Mouse (Mus musculus) small intestine, adult 2 months (tissue): ENCODE measurements around the gene Nup62. TPM values are rescaled to one million over a fixed set of nuclear protein-coding genes. Genes with fewer than 3 reads are reported as not detected.

Experiments
- H3K27ac ChIP-seq: fragments of 200-500 bp; 2 replicates; pipeline ENCODE4 v1.5.1; 2012; ENCODE audit warnings: low read depth, low read length, control low read depth, inconsistent platforms; ENCODE audit not compliant: insufficient read depth
- H3K27me3 ChIP-seq: fragments of 200-500 bp; 2 replicates; pipeline ENCODE4 v1.6.1; 2012; ENCODE audit warnings: mild to moderate bottlenecking, moderate library complexity, low read length, inconsistent platforms; ENCODE audit not compliant: control insufficient read depth, insufficient read depth
- H3K36me3 ChIP-seq: fragments of 200-500 bp; 2 replicates; pipeline ENCODE4 v1.6.1; 2012; ENCODE audit warnings: mild to moderate bottlenecking, low read length, control low read depth, inconsistent platforms; ENCODE audit not compliant: control insufficient read depth, insufficient read depth
- H3K4me1 ChIP-seq: fragments of 200-500 bp; 2 replicates; pipeline ENCODE4 v1.6.1; 2012; ENCODE audit warnings: low read length, inconsistent platforms, mixed read lengths; ENCODE audit not compliant: control insufficient read depth, insufficient read depth, insufficient read length
- H3K4me3 ChIP-seq: fragments of 200-500 bp; 2 replicates; pipeline ENCODE4 v1.5.1; 2012; ENCODE audit warnings: low read depth, mild to moderate bottlenecking, control low read depth, inconsistent platforms, low read length, moderate library complexity
- CTCF ChIP-seq: fragments of 200-500 bp; IDR thresholded peaks from 2 replicates; pipeline ENCODE4 v1.5.1; 2012; ENCODE audit warnings: low read depth, mild to moderate bottlenecking, control low read depth, inconsistent platforms, low read length, moderate library complexity, mixed read lengths; ENCODE audit not compliant: insufficient replicate concordance, insufficient read length; ENCODE audit errors: extremely low read depth
- POLR2A ChIP-seq: fragments of 200-500 bp; IDR thresholded peaks from 2 replicates; pipeline ENCODE4 v1.6.1; 2012; ENCODE audit warnings: low read depth, mild to moderate bottlenecking, control low read depth, inconsistent platforms, low read length, moderate library complexity
- WGBS: fragments of 180-500 bp; shearing (Covaris S2); methylation state at CpG from one replicate; pipeline ENCODE4 v1.1.7; 2018; 5-methylcytosine and 5-hydroxymethylcytosine counted together
- polyA plus RNA-seq: library from polyadenylated mRNA; depleted of rRNA; stranded (reverse); fragments of >200 nt; gene quantifications from 2 replicates; pipeline ENCODE4 v1.2.3, GENCODE M21; 2012

Gene Nup62
- polyA plus RNA-seq, 1 experiment: 53.3 TPM

DNA sequence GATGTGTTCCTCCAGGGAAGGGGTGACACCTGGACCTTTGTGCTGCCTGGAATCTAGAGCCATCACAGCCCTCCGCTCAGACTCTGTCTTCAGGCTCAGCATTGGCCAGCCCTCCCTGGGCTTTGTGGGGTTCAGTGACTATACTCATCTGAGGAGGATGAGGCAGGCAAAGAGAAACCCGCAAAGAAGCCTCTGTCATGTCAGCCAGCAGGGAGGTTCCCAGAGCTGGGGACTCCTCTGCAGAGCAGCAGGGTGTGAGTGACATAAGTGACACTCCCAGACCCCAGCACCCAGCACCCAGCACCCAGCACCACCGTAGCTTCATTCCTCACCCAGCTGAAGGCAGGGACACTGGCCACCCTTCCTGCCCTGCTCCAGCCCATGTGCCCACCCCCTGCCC is 26.4 kb upstream of the Nup62 start:
- TF ChIP-seq POLR2A (no peak), CTCF (no peak)
- no peaks in the 10 kb centered on the region for H3K27me3 ChIP-seq
- no peak overlapping the region for H3K27ac ChIP-seq
- H3K4me3 ChIP-seq: no peak overlapping the region
- WGBS: 67% methylated on average over 3 of the region's 3 CpGs
- no peaks in the 10 kb centered on the region for H3K36me3 ChIP-seq
- H3K4me1 ChIP-seq: no peaks in the 10 kb centered on the region

GRCm38 (mm10) chr7:44790066-44790465 is 25.8 kb upstream of the Nup62 start:
- Histone ChIP-seq H3K4me3 (no peak overlapping the region), H3K27me3 (no peaks in the 10 kb centered on the region), H3K36me3 (no peaks in the 10 kb centered on the region), H3K27ac (no peak overlapping the region), H3K4me1 (no peaks in the 10 kb centered on the region)
- 67% methylated on average over 4 of the region's 4 CpGs for WGBS
- no peak for TF ChIP-seq POLR2A
- no peak for TF ChIP-seq CTCF

- no peaks in the 10 kb centered on the region for H3K27me3 ChIP-seq
- TF ChIP-seq POLR2A (no peak), CTCF (no peak)
- H3K27ac ChIP-seq: no peak overlapping the region
- no peak overlapping the region for H3K4me3 ChIP-seq
- H3K4me1 ChIP-seq: no peaks in the 10 kb centered on the region
- 83% methylated on average over 6 of the region's 6 CpGs for WGBS
- no peaks in the 10 kb centered on the region for H3K36me3 ChIP-seq
Measured at GRCm38 (mm10) chr7:44792781-44793180, 23.1 kb upstream of the Nup62 start.

DNA sequence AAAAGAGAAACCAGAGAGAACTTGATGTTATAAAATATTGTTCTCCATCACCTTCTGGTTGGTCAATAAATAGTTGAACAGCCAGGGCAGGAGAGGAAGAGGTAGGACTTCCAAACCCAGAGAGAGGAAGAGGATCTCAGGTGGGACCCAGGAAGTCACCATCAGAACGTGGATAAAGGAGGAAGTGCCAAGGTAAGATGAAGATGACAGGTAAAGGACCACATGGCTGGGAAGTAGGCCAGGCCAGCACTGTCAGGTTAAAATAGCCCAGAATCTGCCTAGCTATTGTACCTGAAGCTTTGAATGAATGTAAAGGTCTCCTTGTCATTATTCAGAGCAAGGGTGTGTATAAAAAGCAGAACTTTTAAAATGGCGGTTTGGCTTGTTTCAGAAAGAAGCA is 7.0 kb upstream of the Nup62 start:
- WGBS: 75% methylated on average over 2 of the region's 2 CpGs
- no peaks in the 10 kb centered on the region for H3K27me3 ChIP-seq
- H3K36me3 ChIP-seq: no peaks in the 10 kb centered on the region
- no peak overlapping the region for H3K27ac ChIP-seq
- H3K4me1 ChIP-seq: no peaks in the 10 kb centered on the region
- no peak overlapping the region for H3K4me3 ChIP-seq
- TF ChIP-seq POLR2A (no peak), CTCF (no peak)

DNA sequence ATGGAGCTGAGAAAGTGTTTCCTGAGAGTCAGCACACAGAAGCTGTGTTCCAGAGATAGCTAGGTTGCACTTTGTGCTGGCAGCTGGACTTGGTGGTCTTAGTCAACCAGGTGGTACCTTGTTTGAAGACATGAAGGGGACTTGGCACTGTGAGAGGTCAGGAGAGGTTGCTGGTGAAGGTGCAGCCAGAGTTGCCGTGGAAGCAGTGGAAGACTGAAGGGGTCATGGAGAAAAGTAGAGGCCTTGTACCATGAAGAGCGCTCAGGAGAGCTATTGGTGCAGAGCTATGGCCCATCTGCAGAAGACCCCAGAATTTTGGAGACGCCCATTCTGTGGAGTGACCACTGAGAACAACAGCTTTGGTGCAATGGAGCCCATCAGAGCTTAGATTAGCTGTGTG is 6.4 kb upstream of the Nup62 start:
- Histone ChIP-seq H3K4me3 (no peak overlapping the region), H3K4me1 (no peaks in the 10 kb centered on the region), H3K27me3 (no peaks in the 10 kb centered on the region), H3K36me3 (no peaks in the 10 kb centered on the region), H3K27ac (no peak overlapping the region)
- 90% methylated on average over 3 of the region's 3 CpGs for WGBS
- no peak for TF ChIP-seq CTCF
- TF ChIP-seq POLR2A: no peak

DNA sequence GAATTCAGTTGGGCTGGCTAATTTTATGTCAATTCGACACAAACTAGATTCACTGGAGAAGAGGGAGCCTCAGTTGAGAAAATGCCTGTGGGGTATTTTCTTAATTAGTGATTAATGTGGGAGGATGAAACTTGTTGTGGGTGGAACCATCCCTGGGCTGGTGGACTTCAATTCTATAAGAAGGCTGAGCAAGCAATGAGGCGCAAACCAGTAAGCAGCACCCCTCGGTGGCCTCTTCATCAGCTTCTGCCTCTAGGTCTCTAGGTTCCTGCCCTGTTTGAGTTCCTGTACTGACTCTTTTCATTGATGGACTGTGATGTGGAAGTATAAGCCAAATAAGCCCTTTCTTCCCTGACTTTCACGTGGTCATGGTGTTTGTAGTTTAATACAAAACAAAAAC is 5.5 kb upstream of the Nup62 start:
- Histone ChIP-seq H3K4me1 (peaks cover 2% of the 10 kb centered on the region), H3K27me3 (no peaks in the 10 kb centered on the region), H3K27ac (no peak overlapping the region), H3K36me3 (no peaks in the 10 kb centered on the region), H3K4me3 (no peak overlapping the region)
- WGBS: 84% methylated on average over 4 of the region's 4 CpGs
- TF ChIP-seq CTCF (no peak), POLR2A (no peak)

GRCm38 (mm10) chr7:44810819-44811557 is 4.9 kb upstream of the Nup62 start:
- WGBS: 80% methylated on average over 7 of the region's 7 CpGs
- H3K27ac ChIP-seq: no peak overlapping the region
- no peaks in the 10 kb centered on the region for H3K36me3 ChIP-seq
- H3K27me3 ChIP-seq: no peaks in the 10 kb centered on the region
- peaks cover 2% of the 10 kb centered on the region for H3K4me1 ChIP-seq
- TF ChIP-seq CTCF (no peak), POLR2A (no peak)
- H3K4me3 ChIP-seq: no peak overlapping the region

- TF ChIP-seq POLR2A: no peak
- TF ChIP-seq CTCF: no peak
- peaks cover 7% of the 10 kb centered on the region for H3K4me1 ChIP-seq
- WGBS: 92% methylated on average over 20 of the region's 20 CpGs
Measured at GRCm38 (mm10) chr7:44812651-44813325, 3.1 kb upstream of the Nup62 start.

More at GRCm38 (mm10) chr7:44812651-44813325, 3.1 kb upstream of the Nup62 start:
- Histone ChIP-seq H3K4me3 (no peak overlapping the region), H3K27ac (no peak overlapping the region), H3K36me3 (no peaks in the 10 kb centered on the region), H3K27me3 (no peaks in the 10 kb centered on the region)
